Mouse (Mus musculus) right cerebral cortex, postnatal 10 days (tissue): ENCODE data around the gene Tbkbp1.

Source experiments
- DNase-seq, 2 experiments: peaks; one replicate each; pipeline ENCODE4 v3.0.0; 2021; ENCODE audit warnings: low spot score in 2 of 2

Gene Tbkbp1

GRCm38 (mm10) chr11:97127470-97128223, 23.6 kb downstream of the Tbkbp1 start:
- no peak for DNase-seq

GRCm38 (mm10) chr11:97126645-97127468, 24.4 kb downstream of the Tbkbp1 start:
- no peak for DNase-seq

- no peak for DNase-seq
These were observed 26.8 kb downstream of the Tbkbp1 start for GRCm38 (mm10) chr11:97124266-97125036.

- no peak for DNase-seq
These were observed 27.9 kb downstream of the Tbkbp1 start for GRCm38 (mm10) chr11:97123282-97123890.

GRCm38 (mm10) chr11:97120641-97121040, 30.7 kb downstream of the Tbkbp1 start:
- no peak for DNase-seq

GRCm38 (mm10) chr11:97120221-97120620, 31.1 kb downstream of the Tbkbp1 start:
- no peak for DNase-seq

GRCm38 (mm10) chr11:97115797-97116196, 35.5 kb downstream of the Tbkbp1 start:
- DNase-seq: no peak

GRCm38 (mm10) chr11:97114671-97115601, 36.4 kb downstream of the Tbkbp1 start, which contains the start of gene Tbx21:
Gene Tbx21, minus strand, starts transcription at chr11:97115331.
- DNase-seq: no peak

GRCm38 (mm10) chr11:97112519-97113125, 38.7 kb downstream of the Tbkbp1 start:
- no peak for DNase-seq

- no peak for DNase-seq
These were observed 42.3 kb downstream of the Tbkbp1 start for GRCm38 (mm10) chr11:97108976-97109375.

- no peak for DNase-seq
These were observed 47.2 kb downstream of the Tbkbp1 start for GRCm38 (mm10) chr11:97104091-97104483.

- no peak for DNase-seq
These were observed 47.9 kb downstream of the Tbkbp1 start for GRCm38 (mm10) chr11:97103163-97104090.

- DNase-seq: peak in 1 of 2 experiments; percentile 76
These were observed 49.6 kb downstream of the Tbkbp1 start for GRCm38 (mm10) chr11:97101722-97102121.

GRCm38 (mm10) chr11:97098791-97099190, 52.5 kb downstream of the Tbkbp1 start:
- no peak for DNase-seq

GRCm38 (mm10) chr11:97094600-97094999, 56.7 kb downstream of the Tbkbp1 start:
- no peak for DNase-seq

GRCm38 (mm10) chr11:97086365-97086764, 64.9 kb downstream of the Tbkbp1 start:
- DNase-seq: no peak
